Mouse (Mus musculus) kidney, embryonic 15.5 days (tissue): ENCODE measurements around the gene Fcrl6. TPM values are rescaled to one million over a fixed set of nuclear protein-coding genes. Genes with fewer than 3 reads are reported as not detected.
A peak's percentile ranks its signal among the peaks of the same experiment; 100 is the strongest.

Experiments used
- ATAC-seq: fragments of 200-750 bp; cut with Nextera tagmentation; replicated peaks from 2 replicates; pipeline ENCODE4 v1.8.0; 2017; ENCODE audit warnings: moderate TSS enrichment; ENCODE audit not compliant: low FRiP score
- H3K27ac ChIP-seq: fragments of 300-500 bp; sonication (generic); 2 replicates; pipeline ENCODE4 v1.5.1; 2015; ENCODE audit warnings: mild to moderate bottlenecking, inconsistent platforms
- H3K27me3 ChIP-seq: fragments of 300-500 bp; sonication (generic); 2 replicates; pipeline ENCODE4 v1.6.1; 2015; ENCODE audit warnings: inconsistent platforms
- H3K36me3 ChIP-seq: fragments of 300-500 bp; sonication (generic); 2 replicates; pipeline ENCODE4 v1.6.1; 2015; ENCODE audit warnings: inconsistent platforms
- H3K4me1 ChIP-seq: fragments of 300-500 bp; sonication (generic); 2 replicates; pipeline ENCODE4 v1.6.1; 2015; ENCODE audit warnings: inconsistent platforms
- H3K4me2 ChIP-seq: fragments of 300-500 bp; sonication (generic); 2 replicates; pipeline ENCODE4 v1.6.1; 2015; ENCODE audit warnings: moderate library complexity, mild to moderate bottlenecking, inconsistent platforms
- H3K4me3 ChIP-seq: fragments of 300-500 bp; sonication (generic); replicated peaks from 2 replicates; pipeline ENCODE4 v1.5.1; 2015; ENCODE audit warnings: mild to moderate bottlenecking, inconsistent platforms
- H3K9ac ChIP-seq: fragments of 300-500 bp; sonication (generic); 2 replicates; pipeline ENCODE4 v1.6.1; 2015; ENCODE audit warnings: mild to moderate bottlenecking, inconsistent platforms
- H3K9me3 ChIP-seq: fragments of 300-500 bp; sonication (generic); replicated peaks from 2 replicates; pipeline ENCODE4 v1.6.1; 2016; ENCODE audit warnings: inconsistent platforms
- WGBS: fragments of 180-500 bp; shearing (Covaris S2); methylation state at CpG from one replicate; pipeline ENCODE4 v1.1.7; 2015; ENCODE audit warnings: mixed read lengths; 5-methylcytosine and 5-hydroxymethylcytosine counted together
- polyA plus RNA-seq: library from polyadenylated mRNA; unstranded; fragments of >200 nt; fragmentation: Nextera tagmentation; extraction: Ambion mirVana; gene quantifications from 2 replicates; pipeline ENCODE4 v1.2.1, GENCODE M21; 2015

The Fcrl6 gene
- polyA plus RNA-seq, 1 experiment from 2014 or later = not detected

DNA sequence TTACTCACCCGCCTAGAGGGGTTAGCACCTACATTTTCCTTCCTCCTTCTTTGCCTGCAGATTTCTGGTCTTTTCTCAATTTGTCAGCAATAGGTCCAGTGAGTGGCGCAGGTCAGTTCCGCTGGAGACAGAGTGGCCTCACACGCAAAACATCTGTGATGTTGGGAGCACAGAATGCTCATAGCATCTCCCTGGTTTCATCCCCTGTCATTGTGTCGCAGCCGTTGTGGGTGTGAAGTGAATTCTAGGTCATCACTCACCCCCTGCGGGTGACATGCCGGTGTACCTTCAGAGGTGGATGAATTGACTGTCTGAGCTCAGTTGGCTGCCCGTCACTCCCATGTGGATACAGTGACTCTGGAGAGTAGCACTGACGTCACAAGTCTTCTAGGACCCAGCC lies 9.0 kb upstream of the Fcrl6 start:
- Histone ChIP-seq H3K4me3 (no peak overlapping the region), H3K27ac (no peak overlapping the region), H3K36me3 (no peaks in the 10 kb centered on the region), H3K4me2 (no peak overlapping the region), H3K9me3 (no peaks in the 10 kb centered on the region), H3K4me1 (peaks cover 13% of the 10 kb centered on the region), H3K27me3 (0 out of 2 replicates have a peak, but pooled peaks cover 4% of the 10 kb centered on the region), H3K9ac (no peak overlapping the region)
- ATAC-seq = no peak
- WGBS = 84% methylated on average over 10 of the region's 10 CpGs

GRCm38 (mm10) chr1:172594495-172594894 lies 7.9 kb downstream of the Fcrl6 start:
- Histone ChIP-seq H3K9me3 (no peaks in the 10 kb centered on the region), H3K36me3 (no peaks in the 10 kb centered on the region), H3K27ac (no peak overlapping the region), H3K9ac (no peak overlapping the region), H3K27me3 (no peaks in the 10 kb centered on the region), H3K4me3 (no peak overlapping the region), H3K4me1 (no peaks in the 10 kb centered on the region), H3K4me2 (no peak overlapping the region)
- no peak for ATAC-seq

GRCm38 (mm10) chr1:172593956-172594355 lies 8.4 kb downstream of the Fcrl6 start:
- H3K9me3 ChIP-seq = no peaks in the 10 kb centered on the region
- no peak overlapping the region for H3K9ac ChIP-seq
- H3K27me3 ChIP-seq = no peaks in the 10 kb centered on the region
- 80% methylated on average over 2 of the region's 2 CpGs for WGBS
- no peak overlapping the region for H3K27ac ChIP-seq
- H3K4me2 ChIP-seq = no peak overlapping the region
- no peak for ATAC-seq
- H3K4me1 ChIP-seq = no peaks in the 10 kb centered on the region
- no peaks in the 10 kb centered on the region for H3K36me3 ChIP-seq
- no peak overlapping the region for H3K4me3 ChIP-seq

GRCm38 (mm10) chr1:172593321-172593720 lies 9.0 kb downstream of the Fcrl6 start:
- no peaks in the 10 kb centered on the region for H3K4me1 ChIP-seq
- 75% methylated on average over 3 of the region's 3 CpGs for WGBS

DNA sequence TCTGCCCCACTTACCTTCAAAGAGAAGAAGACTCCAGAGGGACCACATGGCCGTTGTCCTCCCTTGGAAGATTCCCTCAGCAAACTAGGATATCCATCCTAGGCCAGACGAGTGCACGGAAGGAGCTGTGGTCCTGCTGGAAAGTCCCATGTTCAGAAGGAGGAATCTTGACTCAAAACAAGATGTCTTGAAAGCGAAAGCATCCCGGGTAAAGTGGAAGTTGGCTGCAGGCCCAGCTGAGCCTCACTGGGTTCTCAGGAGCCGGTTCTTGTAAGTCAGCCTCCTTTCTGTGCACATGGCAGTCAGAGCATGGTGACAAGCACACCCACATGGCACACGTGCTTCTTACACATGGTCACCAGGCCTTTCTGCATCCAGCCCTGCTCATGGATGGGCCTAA lies 12.0 kb downstream of the Fcrl6 start, which contains the start of gene Slamf8:
TSS of gene Slamf8 (minus strand) at position 184 of the 400 bp plus-strand sequence.
- Histone ChIP-seq H3K27ac (no peak within 1 kb of the TSS), H3K4me2 (no peak within 1 kb of the TSS), H3K9me3 (no peaks in the 10 kb centered on the region), H3K36me3 (no peaks in the 10 kb centered on the region), H3K4me1 (peaks cover 4% of the 10 kb centered on the region; the same call in 1 of the 2 replicates), H3K4me3 (no peak within 1 kb of the TSS), H3K27me3 (peaks cover 5% of the 10 kb centered on the region), H3K9ac (no peak within 1 kb of the TSS)
- no peak for ATAC-seq
- WGBS = 83% methylated on average over 7 of the region's 7 CpGs

More at GRCm38 (mm10) chr1:172593321-172593720, 9.0 kb downstream of the Fcrl6 start:
- Histone ChIP-seq H3K9me3 (no peaks in the 10 kb centered on the region), H3K4me3 (no peak overlapping the region), H3K27ac (no peak overlapping the region), H3K4me2 (no peak overlapping the region), H3K27me3 (no peaks in the 10 kb centered on the region), H3K9ac (no peak overlapping the region), H3K36me3 (no peaks in the 10 kb centered on the region)
- no peak for ATAC-seq

DNA sequence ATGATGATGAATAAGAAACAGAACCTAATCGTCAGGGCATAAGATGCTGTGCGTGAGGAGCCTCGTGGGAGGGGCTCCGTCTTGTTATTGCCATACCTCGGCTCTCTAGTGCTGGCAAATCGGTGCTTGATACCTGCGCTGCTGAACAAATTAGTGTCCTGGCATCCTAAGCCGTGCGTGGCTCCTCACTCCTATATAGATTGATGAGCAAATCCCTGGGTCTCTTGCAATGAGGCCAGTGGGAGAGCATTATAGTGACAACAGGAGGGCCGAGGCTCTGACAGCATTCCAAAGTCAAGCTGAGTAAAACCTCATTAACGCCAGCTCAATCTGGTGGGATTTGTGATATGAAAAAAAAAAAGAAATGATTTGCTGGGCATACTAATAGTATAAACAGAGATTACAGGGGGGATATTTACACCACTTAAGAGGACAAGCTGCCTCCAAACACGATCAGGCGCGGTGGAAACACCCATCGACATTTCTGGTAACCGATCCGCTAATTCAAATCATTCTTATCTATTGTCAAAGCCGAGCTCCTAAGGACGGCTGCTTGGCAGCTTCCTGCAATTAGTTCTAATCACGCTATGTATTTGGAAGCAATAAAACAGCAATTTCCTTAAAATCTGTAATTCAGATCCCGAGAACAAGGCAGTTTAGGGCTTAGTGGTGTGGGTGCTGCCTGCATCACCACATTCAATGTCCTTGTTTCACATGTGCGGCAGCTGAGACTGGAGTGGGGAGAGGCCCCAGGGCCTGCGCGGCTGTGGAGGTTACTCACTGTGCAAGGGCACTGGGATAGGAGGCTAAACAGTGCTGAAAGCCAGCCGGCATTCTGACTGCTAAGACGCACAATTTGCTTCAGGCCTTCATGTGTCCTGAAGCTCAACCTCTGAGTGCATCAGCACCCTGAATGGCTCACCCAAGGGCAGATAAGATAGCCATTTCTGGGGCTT lies 16.5 kb downstream of the Fcrl6 start:
- WGBS = 31% methylated on average over 26 of the region's 26 CpGs
- H3K4me2 ChIP-seq = no peak overlapping the region

GRCm38 (mm10) chr1:172585026-172585425 lies 17.3 kb downstream of the Fcrl6 start:
- no peak for ATAC-seq
- no peak overlapping the region for H3K4me3 ChIP-seq
- H3K9me3 ChIP-seq = no peaks in the 10 kb centered on the region
- H3K4me2 ChIP-seq = no peak overlapping the region
- H3K4me1 ChIP-seq = peaks cover 4% of the 10 kb centered on the region; the same call in 1 of the 2 replicates
- no peak overlapping the region for H3K9ac ChIP-seq
- H3K27ac ChIP-seq = no peak overlapping the region
- 49% methylated on average over 4 of the region's 4 CpGs for WGBS
- peaks cover 19% of the 10 kb centered on the region for H3K27me3 ChIP-seq
- H3K36me3 ChIP-seq = no peaks in the 10 kb centered on the region

More for the DNA sequence above, 16.5 kb downstream of the Fcrl6 start:
- Histone ChIP-seq H3K9me3 (no peaks in the 10 kb centered on the region), H3K4me1 (peaks cover 4% of the 10 kb centered on the region; the same call in 1 of the 2 replicates), H3K9ac (no peak overlapping the region), H3K27me3 (peaks cover 19% of the 10 kb centered on the region), H3K36me3 (no peaks in the 10 kb centered on the region), H3K27ac (no peak overlapping the region), H3K4me3 (no peak overlapping the region)
- ATAC-seq = peak; percentile 52

GRCm38 (mm10) chr1:172584271-172584670 lies 18.1 kb downstream of the Fcrl6 start:
- H3K9ac ChIP-seq = no peak overlapping the region
- H3K4me3 ChIP-seq = no peak overlapping the region
- 86% methylated on average over 6 of the region's 6 CpGs for WGBS
- H3K9me3 ChIP-seq = no peaks in the 10 kb centered on the region
- peaks cover 4% of the 10 kb centered on the region; the same call in 1 of the 2 replicates for H3K4me1 ChIP-seq
- no peak overlapping the region for H3K4me2 ChIP-seq
- peaks cover 19% of the 10 kb centered on the region for H3K27me3 ChIP-seq
- no peaks in the 10 kb centered on the region for H3K36me3 ChIP-seq
- ATAC-seq = no peak
- no peak overlapping the region for H3K27ac ChIP-seq

DNA sequence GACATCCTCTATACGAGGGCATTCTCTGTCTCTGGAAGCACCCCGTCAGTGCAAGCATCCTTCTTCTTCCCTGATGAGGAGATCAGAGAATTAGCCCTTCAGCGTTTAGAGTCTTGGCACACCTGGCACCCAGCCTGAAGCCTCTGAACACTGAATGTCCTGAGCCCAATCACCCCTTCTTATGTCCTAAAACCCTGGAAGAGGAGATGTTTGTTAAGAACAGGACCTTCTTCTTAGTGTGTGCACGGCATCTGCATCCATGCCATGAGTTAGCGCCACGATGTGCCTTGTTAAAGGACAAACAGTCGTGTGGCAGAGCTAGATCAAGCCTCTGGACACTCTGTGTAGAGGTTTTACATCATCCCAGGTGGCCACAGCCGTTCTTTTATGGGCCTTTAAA lies 19.9 kb downstream of the Fcrl6 start:
- WGBS = 88% methylated on average over 8 of the region's 8 CpGs
- no peak overlapping the region for H3K4me2 ChIP-seq
- no peak overlapping the region for H3K4me3 ChIP-seq
- peaks cover 4% of the 10 kb centered on the region; the same call in 1 of the 2 replicates for H3K4me1 ChIP-seq
- H3K9me3 ChIP-seq = no peaks in the 10 kb centered on the region
- no peak for ATAC-seq
- H3K36me3 ChIP-seq = no peaks in the 10 kb centered on the region
- no peak overlapping the region for H3K27ac ChIP-seq
- no peak overlapping the region for H3K9ac ChIP-seq
- peaks cover 19% of the 10 kb centered on the region for H3K27me3 ChIP-seq

DNA sequence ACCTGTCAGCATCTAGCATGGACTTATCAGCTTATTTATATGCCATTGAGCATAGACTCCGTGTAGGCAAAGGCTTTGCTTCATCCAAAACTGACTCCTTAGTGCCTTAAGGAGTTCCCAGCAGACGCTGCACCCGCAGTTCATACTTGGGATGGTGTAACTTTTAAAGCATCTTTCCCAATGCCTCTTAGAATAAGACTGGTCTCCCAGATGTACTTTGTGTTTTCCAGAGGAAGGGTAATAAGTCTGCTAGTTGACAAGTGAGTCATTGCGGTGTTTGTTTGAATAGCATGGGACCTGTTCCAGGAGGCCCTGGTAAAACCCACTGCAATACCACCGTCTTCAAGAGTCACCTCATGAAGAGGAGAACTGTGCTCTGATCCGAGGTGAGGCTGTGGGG lies 22.2 kb downstream of the Fcrl6 start:
- ATAC-seq = no peak
- peaks cover 12% of the 10 kb centered on the region for H3K27me3 ChIP-seq
- WGBS = 60% methylated on average over 6 of the region's 6 CpGs
- no peaks in the 10 kb centered on the region for H3K9me3 ChIP-seq
- no peak overlapping the region for H3K4me2 ChIP-seq
- H3K4me3 ChIP-seq = no peak overlapping the region
- no peaks in the 10 kb centered on the region for H3K4me1 ChIP-seq
- H3K9ac ChIP-seq = no peak overlapping the region
- no peaks in the 10 kb centered on the region for H3K36me3 ChIP-seq
- H3K27ac ChIP-seq = no peak overlapping the region

- Histone ChIP-seq H3K4me3 (no peak overlapping the region), H3K27ac (no peak overlapping the region), H3K4me2 (no peak overlapping the region), H3K36me3 (no peaks in the 10 kb centered on the region), H3K4me1 (peaks cover 8% of the 10 kb centered on the region), H3K27me3 (peaks cover 6% of the 10 kb centered on the region), H3K9ac (no peak overlapping the region), H3K9me3 (no peaks in the 10 kb centered on the region)
- no peak for ATAC-seq
- 56% methylated on average over 4 of the region's 4 CpGs for WGBS
Observed at GRCm38 (mm10) chr1:172567758-172568157, 34.6 kb downstream of the Fcrl6 start.

DNA sequence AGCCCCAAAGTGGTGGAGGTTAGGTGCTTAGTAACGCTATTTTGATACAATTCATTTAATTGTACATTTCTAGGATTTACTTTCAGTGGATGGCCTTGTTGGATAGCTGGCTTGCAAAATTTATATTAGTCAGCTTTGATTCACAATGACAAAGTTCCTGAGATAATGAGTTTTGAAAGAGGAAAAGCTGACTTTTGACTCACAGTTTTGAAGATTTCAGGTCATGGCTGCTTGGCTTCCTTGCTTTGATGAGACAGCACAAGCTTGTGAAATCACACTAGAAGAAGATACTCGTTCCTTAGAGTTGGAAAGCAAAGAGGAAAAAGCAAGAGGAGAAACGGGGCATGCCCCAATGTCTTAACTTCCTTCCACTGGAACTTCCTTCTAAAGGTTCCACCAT lies 36.2 kb downstream of the Fcrl6 start:
- no peak overlapping the region for H3K9ac ChIP-seq
- no peaks in the 10 kb centered on the region for H3K36me3 ChIP-seq
- H3K4me1 ChIP-seq = peaks cover 20% of the 10 kb centered on the region
- no peak overlapping the region for H3K27ac ChIP-seq
- H3K9me3 ChIP-seq = no peaks in the 10 kb centered on the region
- 67% methylated on average over 3 of the region's 3 CpGs for WGBS
- no peak for ATAC-seq
- H3K27me3 ChIP-seq = peaks cover 20% of the 10 kb centered on the region
- H3K4me3 ChIP-seq = no peak overlapping the region
- no peak overlapping the region for H3K4me2 ChIP-seq
